Mouse (Mus musculus) c-Kit-positive CD71-negative TER-119-negative erythroid progenitor cells, embryonic 14.5 days (primary cell): Measurements from ENCODE around the gene Ech1.

Source experiments
- DNase-seq: peaks from one replicate; pipeline ENCODE4 v3.0.0-alpha.2; 2013; ENCODE audit warnings: low read depth

The Ech1 gene

DNA sequence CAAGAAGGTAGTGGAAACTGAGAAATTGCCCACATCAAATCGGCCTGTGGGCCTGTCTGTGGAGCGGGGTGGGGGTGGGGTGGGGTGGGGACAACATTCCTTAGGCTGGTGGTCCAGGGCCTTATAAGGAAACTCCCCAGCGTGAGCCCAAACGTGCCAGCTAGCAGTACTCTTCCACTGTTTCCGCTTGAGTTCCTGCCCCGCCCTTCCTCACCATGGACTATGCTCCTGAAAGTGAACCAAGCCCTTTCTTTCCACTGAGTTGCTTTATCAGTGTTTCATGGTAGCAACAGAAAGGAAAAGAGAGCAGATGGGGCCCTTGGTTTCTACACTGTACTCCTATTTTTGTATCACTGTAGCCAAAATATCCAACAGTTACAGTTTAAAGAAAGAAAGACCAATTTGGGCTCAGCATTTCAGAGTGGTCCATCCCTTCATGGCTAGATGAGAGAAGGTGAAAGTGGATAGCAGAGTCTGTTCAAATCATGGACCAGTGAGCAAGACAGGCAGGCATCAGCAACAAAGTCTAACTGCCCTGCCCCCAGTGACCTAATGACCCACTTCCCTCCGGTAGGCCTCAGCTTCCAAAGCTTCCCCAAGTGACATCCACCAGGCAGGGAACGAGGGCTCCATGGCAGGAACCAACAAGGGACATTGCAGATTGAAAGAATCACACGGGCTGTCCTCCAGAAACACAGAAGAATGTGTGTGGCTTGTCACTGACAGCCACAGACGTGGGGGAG lies 22.0 kb upstream of the Ech1 start:
- no peak for DNase-seq

DNA sequence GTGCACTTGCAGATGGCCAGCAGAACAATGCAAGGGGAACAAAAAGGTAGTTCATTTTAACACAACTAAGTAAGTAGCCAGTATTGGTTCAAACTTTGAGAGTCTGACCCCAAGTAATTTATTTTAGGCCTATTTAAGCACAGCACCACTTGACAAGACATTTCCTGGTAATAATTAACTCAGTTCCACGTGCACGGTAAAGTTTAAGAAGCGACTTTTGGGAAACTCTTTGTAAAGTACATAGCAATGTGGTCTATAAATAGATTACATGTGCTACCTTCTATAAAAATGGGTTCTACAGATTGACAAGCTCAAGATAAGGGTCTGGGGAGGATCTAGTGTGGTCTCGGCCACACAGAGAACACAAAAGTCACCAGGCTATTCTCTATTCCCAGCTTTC lies 21.3 kb upstream of the Ech1 start:
- no peak for DNase-seq

GRCm38 (mm10) chr7:28806869-28807268 lies 18.1 kb upstream of the Ech1 start:
- DNase-seq: no peak

DNA sequence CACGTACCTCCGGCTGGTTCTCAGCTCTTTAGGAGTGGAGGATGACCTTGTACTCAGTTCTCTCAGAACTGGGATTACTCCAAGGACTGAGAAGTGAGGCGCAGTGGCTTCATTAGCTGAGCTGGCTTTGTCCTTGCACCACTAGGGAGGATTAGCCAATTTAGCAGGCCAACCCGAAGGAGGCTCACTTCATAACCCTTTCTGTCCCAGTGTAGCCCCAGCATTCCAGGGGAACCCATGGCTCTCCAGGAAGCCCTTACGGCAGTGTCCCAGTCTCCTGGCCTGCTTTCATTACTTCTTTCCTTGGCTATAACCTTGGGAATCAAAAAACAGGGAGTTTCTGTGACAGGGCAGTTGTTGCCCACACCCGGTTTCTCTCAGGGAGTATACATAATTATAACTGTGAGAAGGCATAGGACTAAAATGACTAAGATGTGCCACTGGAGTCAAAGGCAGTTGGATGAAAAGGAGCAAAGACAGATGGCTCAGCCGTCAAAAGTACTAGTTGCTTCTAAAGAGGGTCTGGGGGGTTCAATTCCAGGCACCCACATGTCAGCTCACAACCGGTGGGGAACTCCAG lies 17.3 kb upstream of the Ech1 start:
- no peak for DNase-seq

GRCm38 (mm10) chr7:28808221-28808941 lies 16.6 kb upstream of the Ech1 start, which contains the start of gene Hnrnpl:
Gene Hnrnpl, plus strand, starts transcription at chr7:28808541.
- no peak for DNase-seq

DNA sequence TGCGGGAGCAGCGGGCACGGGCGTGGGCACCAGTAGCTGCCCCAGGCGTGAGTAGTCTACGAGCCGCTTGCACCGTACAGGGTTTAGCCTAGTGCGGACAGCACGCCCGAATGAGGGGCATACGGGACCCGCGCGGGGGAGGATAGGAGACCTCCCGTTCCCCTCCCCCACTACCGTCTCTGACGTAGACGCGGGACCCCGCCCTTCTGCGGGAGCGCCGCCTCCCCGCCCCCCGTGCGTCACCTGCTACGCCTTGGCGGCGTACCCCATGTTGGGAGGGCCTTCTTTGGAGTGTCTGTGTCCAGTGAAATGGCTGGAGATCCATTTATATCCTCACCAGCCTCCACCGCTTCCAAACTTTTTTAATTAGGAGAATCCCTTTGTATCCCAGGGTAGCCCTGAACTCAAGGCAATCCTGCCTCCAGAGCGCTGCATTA lies 16.0 kb upstream of the Ech1 start:
- DNase-seq: peak; percentile 82

DNA sequence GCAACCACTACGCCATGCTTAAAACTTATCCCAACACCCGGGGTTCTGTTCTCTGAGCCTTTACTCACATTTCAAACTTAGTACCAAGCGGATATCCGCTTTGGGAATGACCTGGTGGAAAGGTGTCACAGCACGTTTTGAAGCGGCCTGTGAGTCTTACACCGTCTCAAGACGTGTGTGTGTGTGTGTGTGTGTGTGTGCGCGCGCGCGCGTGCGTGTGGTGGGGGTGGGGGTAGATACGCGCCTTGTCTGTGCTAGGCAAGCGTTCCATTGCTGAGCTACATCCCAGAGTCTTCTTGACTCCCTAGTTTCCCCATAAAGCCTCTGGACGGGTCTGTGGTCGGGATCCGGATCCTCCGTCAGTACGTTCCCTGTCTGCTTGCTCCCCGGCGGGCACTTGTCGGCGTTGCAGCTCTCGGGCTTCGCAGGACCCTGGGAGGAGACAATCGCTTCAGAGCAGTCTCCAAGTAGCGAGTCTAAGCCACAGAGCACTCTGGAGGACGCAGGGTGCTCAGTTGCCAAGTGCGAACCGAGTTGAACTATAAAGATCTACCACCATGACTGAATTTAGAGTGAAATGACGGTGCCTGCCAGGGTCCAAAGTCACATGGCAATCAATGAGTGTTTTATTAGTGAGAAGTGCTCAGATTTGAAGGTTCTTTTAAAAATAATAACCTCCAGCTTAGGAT lies 15.5 kb upstream of the Ech1 start:
- no peak for DNase-seq

DNA sequence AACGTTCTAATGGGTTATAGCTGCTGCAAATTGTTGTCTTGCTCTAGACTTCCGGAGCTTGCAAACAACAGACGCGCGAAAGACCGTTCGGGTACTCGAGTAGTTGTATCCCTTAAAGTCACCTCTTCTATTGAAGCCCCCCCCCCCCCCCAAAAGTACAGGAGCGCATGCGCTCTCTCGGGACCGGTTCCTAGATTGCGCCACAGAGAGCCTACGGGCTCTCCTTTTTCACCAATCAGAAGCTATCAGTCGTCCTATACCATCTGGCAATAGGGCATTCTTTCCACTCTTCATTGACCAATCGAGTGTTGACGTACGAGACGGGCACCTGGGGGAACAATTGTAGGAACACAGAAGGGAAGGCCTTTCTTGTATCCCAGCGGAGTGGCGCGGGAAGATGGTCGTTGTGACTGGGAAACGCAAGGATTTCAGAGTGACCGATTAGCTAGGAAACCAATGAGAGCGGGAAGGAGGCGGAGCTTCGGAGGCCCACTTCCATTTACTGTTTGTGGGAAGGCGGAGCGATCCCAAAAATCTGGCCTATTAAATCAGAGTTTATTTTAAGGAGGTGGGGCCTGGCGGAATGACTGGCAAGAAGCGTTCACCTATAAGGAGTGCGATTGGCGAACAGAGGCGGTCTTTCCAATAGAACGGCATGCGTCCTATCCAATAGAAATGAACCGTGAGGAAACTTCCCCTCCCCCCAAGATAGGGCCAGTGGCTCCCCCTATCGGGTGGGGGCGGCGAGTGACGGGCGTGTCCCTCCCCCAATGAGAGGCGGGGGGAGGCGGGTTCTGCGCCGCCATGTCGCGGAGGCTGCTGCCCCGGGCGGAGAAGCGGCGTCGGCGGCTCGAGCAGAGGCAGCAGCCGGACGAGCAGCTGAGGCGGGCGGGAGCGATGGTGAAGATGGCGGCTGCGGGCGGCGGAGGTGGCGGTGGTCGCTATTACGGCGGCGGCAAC lies 14.6 kb upstream of the Ech1 start:
- DNase-seq: peak; percentile 95

DNA sequence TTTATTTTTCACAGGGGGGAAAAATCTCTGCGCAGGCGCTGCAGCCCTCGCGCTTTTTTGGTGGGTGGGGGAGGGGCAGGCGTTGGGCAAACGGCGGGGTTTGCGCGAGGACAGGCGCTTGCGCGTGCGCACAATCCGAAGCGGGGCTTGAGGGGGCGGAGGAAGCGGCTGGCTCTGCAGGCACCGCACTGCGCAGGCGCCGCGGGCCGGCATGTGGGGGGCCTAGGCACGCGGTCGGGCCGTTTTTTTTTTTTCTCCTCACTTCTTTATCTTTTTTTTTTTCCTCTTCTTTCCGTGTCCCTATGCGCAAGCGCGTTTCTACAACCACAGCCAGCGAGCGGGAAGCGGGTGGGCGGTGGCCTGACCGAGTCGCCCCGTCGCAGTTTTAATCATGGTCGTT lies 13.8 kb upstream of the Ech1 start:
- peak; percentile 86 for DNase-seq

DNA sequence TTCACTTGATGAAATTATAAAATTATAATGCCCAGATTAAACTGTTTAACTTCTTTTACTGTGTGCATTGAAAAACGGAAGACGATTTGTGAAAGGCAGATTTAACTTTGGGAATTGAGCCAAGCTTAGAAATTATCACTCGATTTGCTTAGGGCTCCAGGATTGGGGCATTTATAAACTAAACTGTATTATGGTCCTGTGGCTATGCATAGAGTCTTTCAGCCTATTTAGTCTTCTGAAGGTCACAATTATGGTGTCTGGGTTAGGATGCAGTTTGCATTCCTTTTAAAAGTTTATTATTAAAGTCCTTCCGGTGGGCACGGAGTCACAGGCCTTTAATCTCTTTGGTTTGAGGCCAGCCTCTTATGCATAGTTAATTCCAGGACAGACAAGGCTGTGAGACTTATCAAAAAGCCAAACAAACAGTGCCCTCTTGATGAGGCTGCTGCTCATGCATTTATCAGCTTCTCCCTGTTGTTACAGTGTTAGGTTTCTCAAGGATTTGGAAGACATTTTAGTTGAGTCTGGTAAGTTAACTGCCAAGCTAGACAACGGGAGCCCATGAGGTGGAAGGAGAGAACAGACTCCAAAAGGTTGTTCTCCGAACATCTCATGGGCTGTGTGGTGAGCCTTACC lies 13.3 kb upstream of the Ech1 start:
- DNase-seq: no peak

DNA sequence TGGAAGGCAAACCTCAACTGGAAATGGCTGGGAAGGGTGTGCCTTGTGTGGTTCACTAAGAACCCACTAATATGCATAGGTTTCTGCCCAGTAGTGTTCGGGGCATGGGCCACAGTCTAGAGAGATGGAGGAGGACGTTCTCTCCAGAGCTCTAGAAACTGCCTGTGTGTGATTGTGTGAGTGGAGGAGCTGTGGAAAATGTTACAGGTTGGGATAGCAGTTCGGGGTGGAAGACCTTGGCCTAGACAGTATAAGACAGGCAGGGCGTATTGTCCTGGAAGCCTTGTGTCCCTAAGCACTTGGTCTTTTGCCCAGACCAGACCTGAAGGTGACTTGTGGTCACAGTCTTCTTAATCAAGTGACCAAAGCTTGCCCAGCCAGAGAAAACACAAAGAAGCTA lies 12.6 kb upstream of the Ech1 start:
- no peak for DNase-seq

DNA sequence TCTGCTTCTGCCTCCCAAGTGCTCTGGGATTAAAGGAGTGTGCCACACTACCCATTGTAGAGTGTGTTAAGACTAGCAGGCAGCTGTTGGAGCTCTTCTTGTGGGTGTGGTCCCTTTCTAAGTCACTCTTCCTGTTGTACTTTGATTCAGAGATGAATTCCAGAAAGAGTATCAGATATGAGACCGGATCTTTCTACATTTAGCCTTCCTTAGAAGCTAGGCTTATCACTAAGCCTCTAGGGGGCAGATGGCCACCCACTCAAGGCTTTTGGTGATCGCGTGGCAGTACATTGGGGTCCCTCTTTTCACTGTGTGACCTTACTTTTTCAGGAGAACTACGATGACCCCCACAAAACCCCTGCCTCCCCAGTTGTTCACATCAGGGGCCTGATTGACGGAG lies 12.1 kb upstream of the Ech1 start:
- DNase-seq: no peak

- no peak for DNase-seq
Observed at GRCm38 (mm10) chr7:28814306-28815034, 10.5 kb upstream of the Ech1 start.

DNA sequence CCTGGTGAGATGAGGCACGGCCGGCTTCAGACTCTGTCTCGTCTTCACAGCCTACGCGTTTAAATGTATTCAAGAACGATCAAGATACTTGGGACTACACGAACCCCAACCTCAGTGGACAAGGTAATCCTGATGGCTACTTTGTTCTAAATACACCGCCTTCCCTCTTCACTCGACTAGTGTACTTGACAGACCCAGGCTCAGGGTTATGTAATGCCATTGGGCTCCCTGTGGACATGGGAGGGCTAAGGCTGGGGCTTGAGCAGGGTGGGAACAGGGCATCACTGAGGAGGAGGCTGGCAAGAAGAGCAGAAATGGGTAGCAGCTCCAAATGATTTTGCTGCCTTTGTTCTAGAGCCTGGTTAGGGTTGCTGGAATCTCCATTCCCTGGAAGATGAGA lies 9.8 kb upstream of the Ech1 start:
- no peak for DNase-seq

DNA sequence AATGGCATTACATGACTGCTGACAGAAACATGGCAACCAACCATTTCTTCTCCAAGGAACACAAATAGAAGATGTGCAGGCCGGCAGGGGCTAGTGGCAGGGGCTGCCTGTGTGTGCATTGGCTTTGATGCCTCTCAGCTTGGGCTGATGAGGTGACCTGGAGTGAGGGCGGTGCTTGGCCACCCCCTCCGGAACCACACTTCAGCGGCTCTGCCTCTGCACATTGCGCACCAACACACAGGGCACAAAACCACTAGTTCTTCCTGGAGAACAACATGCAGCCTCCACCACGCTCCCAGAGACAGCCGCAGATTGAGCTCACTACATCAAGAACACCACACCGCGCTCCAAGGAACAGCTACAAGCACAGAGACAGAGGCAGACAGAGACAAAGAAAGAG lies 8.8 kb upstream of the Ech1 start:
- DNase-seq: no peak

DNA sequence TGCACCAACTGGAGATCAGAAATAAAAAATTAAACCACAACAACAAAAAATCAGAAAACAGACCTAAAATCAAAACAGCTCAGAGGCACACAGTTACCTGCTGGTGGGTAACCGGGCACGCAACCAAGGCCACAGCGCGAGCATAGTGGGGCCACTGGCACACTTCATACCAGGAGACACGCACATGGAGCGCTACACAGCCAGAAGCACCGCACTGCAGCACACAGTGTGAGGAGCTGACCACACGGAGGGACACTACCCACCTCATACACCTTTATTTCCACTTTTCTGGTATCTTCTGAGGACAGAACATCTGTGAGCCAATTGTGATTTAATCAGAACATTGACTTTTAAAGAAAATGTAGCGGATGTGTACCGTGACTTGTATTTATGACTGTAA lies 8.1 kb upstream of the Ech1 start:
- DNase-seq: no peak

DNA sequence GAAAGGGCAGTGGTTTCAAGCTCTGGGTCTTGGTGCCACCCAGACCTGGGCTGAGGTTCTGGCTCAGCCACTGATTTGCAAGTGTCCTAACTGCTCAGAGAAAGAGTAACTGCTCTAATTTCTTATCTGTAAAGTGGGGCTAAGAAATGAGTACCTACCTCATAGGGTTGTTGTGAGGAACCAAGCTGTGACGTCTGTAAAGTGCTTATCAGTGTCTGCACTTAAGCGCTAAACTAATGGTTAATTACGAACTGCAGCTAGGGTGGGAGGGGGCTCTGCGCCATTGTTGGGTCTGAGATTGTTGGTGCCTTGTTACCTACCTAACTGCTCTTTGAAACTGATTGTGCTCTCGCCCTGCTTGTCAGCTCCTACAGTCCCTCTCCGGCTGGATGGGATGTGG lies 7.5 kb upstream of the Ech1 start:
- DNase-seq: no peak

- DNase-seq: no peak
Observed at GRCm38 (mm10) chr7:28817957-28818356, 7.1 kb upstream of the Ech1 start.

DNA sequence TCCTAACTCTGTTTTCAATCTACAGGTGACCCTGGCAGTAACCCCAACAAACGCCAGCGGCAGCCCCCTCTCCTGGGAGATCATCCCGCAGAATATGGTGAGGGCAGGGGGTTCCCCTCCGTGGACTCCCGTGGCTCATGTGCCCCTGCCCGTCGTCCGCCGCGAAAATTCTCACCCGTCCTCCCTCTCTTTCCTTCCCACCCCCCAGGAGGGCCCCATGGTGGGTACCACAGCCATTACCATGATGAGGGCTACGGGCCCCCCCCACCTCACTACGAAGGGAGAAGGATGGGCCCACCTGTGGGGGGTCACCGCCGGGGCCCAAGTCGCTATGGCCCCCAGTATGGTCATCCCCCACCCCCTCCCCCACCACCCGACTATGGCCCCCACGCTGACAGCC lies 6.6 kb upstream of the Ech1 start:
- no peak for DNase-seq

DNA sequence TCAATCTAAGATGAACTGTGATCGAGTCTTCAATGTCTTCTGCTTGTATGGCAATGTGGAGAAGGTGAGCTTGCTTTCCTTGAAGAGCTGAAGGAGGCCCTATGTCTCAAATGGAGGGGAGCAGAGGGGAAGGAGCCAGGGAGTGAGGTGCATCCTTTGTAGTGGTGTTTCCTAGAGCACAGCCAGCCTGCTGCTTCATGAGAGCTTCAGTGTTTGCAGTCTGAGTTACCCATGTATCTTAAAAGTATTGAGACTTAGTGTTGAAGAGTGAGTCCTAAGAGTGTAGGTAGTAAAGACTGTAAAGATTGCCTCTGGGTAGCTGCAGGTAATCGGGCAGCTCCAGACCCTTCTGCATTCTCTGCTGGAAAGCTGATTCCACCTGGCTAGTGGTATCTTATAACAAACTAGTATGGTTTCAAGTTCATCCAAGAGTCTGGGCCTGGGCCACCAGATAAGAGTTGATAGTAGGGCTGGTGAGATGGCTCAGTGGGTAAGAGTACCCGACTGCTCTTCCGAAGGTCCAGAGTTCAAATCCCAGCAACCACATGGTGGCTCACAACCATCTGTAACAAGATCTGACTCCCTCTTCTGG lies 6.1 kb upstream of the Ech1 start:
- DNase-seq: no peak
